Mouse (Mus musculus) myocyte (in vitro differentiated cells): ENCODE measurements around the gene Copz1. TPM values are rescaled to one million over a fixed set of nuclear protein-coding genes. Genes with fewer than 3 reads are reported as not detected.

ENCODE experiments used
- H3K27me3 ChIP-seq: one replicate; pipeline ENCODE4 v1.6.1; 2011; ENCODE audit not compliant: control insufficient read depth, insufficient read depth, insufficient read length
- H3K36me3 ChIP-seq: one replicate; pipeline ENCODE4 v1.6.1; 2011; ENCODE audit not compliant: control insufficient read depth, insufficient read depth
- H3K4me2 ChIP-seq: one replicate; pipeline ENCODE4 v1.6.1; 2011; ENCODE audit warnings: low read depth, control low read depth
- H3K4me3 ChIP-seq: one replicate; pipeline ENCODE4 v1.5.1; 2011; ENCODE audit warnings: mild to moderate bottlenecking, control low read depth, moderate library complexity
- H3K79me2 ChIP-seq: one replicate; pipeline ENCODE4 v1.6.1; 2011; ENCODE audit not compliant: control insufficient read depth, insufficient read depth
- H3ac ChIP-seq: one replicate; pipeline ENCODE4 v1.6.1; 2011; ENCODE audit not compliant: control insufficient read depth, insufficient read length
- CEBPB ChIP-seq: IDR thresholded peaks from 2 replicates; pipeline ENCODE4 v1.6.1; 2011; ENCODE audit warnings: mild to moderate bottlenecking, moderate library complexity; ENCODE audit not compliant: poor library complexity, insufficient read depth, severe bottlenecking
- E2F4 ChIP-seq: IDR thresholded peaks from one replicate; pipeline ENCODE4 v1.6.1; 2011; ENCODE audit warnings: mild to moderate bottlenecking, control low read depth, moderate library complexity; ENCODE audit not compliant: insufficient read depth
- MAX ChIP-seq: IDR thresholded peaks from one replicate; pipeline ENCODE4 v1.6.1; 2011; ENCODE audit warnings: low read depth, mild to moderate bottlenecking, control low read depth
- MYOD1 ChIP-seq, 3 experiments: IDR thresholded peaks; one replicate each; pipeline ENCODE4 v1.6.1; 2011; ENCODE audit warnings: control low read depth in 2 of 3, low read depth in 2 of 3, mild to moderate bottlenecking in 2 of 3, moderate library complexity in 1 of 3; ENCODE audit not compliant: insufficient read length in 2 of 3, control insufficient read depth in 1 of 3
- MYOG ChIP-seq, 3 experiments: IDR thresholded peaks; one replicate each; pipeline ENCODE4 v1.6.1; 2011; ENCODE audit warnings: control low read depth in 2 of 3, low read depth in 2 of 3, mild to moderate bottlenecking in 2 of 3; ENCODE audit not compliant: insufficient read length in 2 of 3, control insufficient read depth in 1 of 3, insufficient read depth in 1 of 3
- POLR2A ChIP-seq: IDR thresholded peaks from one replicate; pipeline ENCODE4 v1.6.1; 2011; ENCODE audit warnings: low read depth, mild to moderate bottlenecking, control low read depth, moderate library complexity; ENCODE audit not compliant: insufficient read length
- POLR2AphosphoS2 ChIP-seq: IDR thresholded peaks from one replicate; pipeline ENCODE4 v1.6.1; 2011; ENCODE audit warnings: low read depth, control low read depth; ENCODE audit not compliant: insufficient read length
- REST ChIP-seq: IDR thresholded peaks from one replicate; pipeline ENCODE4 v1.6.1; 2011; ENCODE audit warnings: mild to moderate bottlenecking, control low read depth, moderate library complexity; ENCODE audit not compliant: insufficient read depth, insufficient read length
- SRF ChIP-seq: IDR thresholded peaks from one replicate; pipeline ENCODE4 v1.6.1; 2011; ENCODE audit warnings: low read depth; ENCODE audit not compliant: control insufficient read depth, insufficient read length
- TCF12 ChIP-seq: IDR thresholded peaks from one replicate; pipeline ENCODE4 v1.6.1; 2011; ENCODE audit warnings: mild to moderate bottlenecking, control low read depth; ENCODE audit not compliant: poor library complexity, insufficient read depth, severe bottlenecking
- TCF3 ChIP-seq: IDR thresholded peaks from one replicate; pipeline ENCODE4 v1.6.1; 2011; ENCODE audit warnings: low read depth, control low read depth; ENCODE audit not compliant: insufficient read length
- USF1 ChIP-seq: IDR thresholded peaks from one replicate; pipeline ENCODE4 v1.6.1; 2011; ENCODE audit warnings: low read depth, mild to moderate bottlenecking, control low read depth, moderate library complexity
- polyA plus RNA-seq: library from polyadenylated mRNA; unstranded; fragments of >200 nt; fragmentation: generic; extraction: Trizol; gene quantifications from one replicate; pipeline ENCODE4 v1.2.1, GENCODE M21; 2012; ENCODE audit warnings: missing spikeins

Copz1 gene
- polyA plus RNA-seq, 1 experiment: 172 TPM

DNA sequence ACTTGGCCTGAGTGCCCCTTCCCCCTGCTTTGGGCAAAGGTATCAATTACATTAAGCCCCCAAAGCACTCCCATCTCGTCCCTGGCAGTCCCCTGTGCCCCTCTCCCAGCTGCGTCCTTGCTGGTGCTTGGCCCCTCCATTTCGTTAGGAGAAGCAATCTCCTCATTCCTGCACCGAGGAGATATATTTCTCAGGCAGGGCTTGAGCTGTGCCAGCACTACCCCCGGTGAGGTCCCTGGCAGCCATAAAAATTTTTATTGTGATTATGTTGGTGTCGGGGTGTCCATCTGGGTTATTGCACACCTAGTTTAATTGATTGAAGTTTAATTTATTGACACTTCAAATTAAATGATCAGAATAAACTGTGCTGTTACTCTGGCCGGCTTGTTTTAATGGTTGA lies 5.4 kb downstream of the Copz1 start:
- H3K27me3 ChIP-seq: no peaks in the 10 kb centered on the region

GRCm38 (mm10) chr15:103279750-103280149 lies 7.2 kb downstream of the Copz1 start:
- H3K4me3 ChIP-seq: no peak overlapping the region
- H3K36me3 ChIP-seq: no peaks in the 10 kb centered on the region
- no peak for TF ChIP-seq TCF12
- TF ChIP-seq MYOG (IDR thresholded peaks at IDR 0.05; ENCODE audit: control insufficient read depth in 1 of 3, insufficient read depth in 1 of 3, insufficient read length in 2 of 3, low read depth in 2 of 3): no peak
- no peak for TF ChIP-seq MYOD1 (IDR thresholded peaks at IDR 0.05; ENCODE audit: control insufficient read depth in 1 of 3, insufficient read length in 2 of 3, low read depth in 2 of 3)
- no peak for TF ChIP-seq MAX
- TF ChIP-seq TCF3: no peak
- no peak for TF ChIP-seq E2F4
- TF ChIP-seq USF1: no peak
- TF ChIP-seq POLR2AphosphoS2: no peak
- TF ChIP-seq CEBPB: no peak
- no peak for TF ChIP-seq SRF
- no peak for TF ChIP-seq POLR2A
- no peak for TF ChIP-seq REST
- no peak overlapping the region for H3ac ChIP-seq
- H3K27me3 ChIP-seq: no peaks in the 10 kb centered on the region
- peaks cover 73% of the 10 kb centered on the region for H3K79me2 ChIP-seq
- H3K4me2 ChIP-seq: no peak overlapping the region

More for the DNA sequence above, 5.4 kb downstream of the Copz1 start:
- Histone ChIP-seq H3K4me3 (no peak overlapping the region), H3K4me2 (no peak overlapping the region), H3K36me3 (no peaks in the 10 kb centered on the region), H3ac (no peak overlapping the region), H3K79me2 (peaks cover 74% of the 10 kb centered on the region)
- TF ChIP-seq SRF: no peak
- TF ChIP-seq REST: no peak
- TF ChIP-seq MYOG (IDR thresholded peaks at IDR 0.05; ENCODE audit: control insufficient read depth in 1 of 3, insufficient read depth in 1 of 3, insufficient read length in 2 of 3, low read depth in 2 of 3): no peak

GRCm38 (mm10) chr15:103280817-103281464 lies 8.4 kb downstream of the Copz1 start:
- Histone ChIP-seq H3K36me3 (no peaks in the 10 kb centered on the region), H3K4me3 (no peak overlapping the region), H3K27me3 (no peaks in the 10 kb centered on the region), H3K4me2 (no peak overlapping the region), H3K79me2 (peaks cover 74% of the 10 kb centered on the region), H3ac (no peak overlapping the region)
- TF ChIP-seq E2F4 (no peak), MYOD1 (IDR thresholded peaks at IDR 0.05; ENCODE audit: control insufficient read depth in 1 of 3, insufficient read length in 2 of 3, low read depth in 2 of 3) (no peak), TCF3 (no peak), CEBPB (no peak)

DNA sequence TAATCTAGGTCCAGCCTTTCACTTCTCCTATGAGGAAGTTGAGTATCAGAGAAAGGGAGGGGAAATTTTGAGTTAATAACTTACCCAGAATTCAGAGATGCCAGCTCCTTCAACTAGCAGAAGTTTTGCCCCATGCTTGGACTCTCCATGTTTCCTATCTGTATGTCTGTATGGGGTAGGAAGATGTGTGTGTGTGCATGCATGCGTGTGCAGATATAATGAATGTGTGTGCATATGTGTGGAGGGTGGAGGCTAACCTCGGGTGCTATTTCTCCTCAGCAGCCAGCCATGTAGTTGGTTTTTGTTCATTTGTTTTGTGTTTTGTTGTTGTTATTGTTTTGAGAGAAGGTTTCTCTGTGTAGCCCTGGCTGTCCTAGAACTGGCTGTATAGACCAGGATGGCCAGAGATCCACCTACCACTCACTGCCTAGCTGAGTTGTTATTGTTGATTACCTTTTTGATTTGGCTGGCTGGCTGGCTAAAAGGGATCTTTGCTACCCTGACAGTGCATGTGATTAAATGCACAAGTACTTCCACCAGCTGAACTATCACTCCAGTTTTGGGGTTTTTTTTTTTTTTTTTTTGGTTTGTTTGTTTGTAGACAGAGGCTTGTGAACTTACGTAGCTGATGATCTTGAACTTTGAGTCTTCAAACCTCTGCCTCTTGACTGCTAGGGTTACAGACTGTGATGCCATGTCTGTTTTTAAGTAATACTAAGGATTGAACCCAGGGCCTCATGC lies 9.1 kb downstream of the Copz1 start:
- Histone ChIP-seq H3K27me3 (no peaks in the 10 kb centered on the region), H3K79me2 (peaks cover 81% of the 10 kb centered on the region), H3K4me3 (no peak overlapping the region), H3K4me2 (no peak overlapping the region), H3K36me3 (no peaks in the 10 kb centered on the region), H3ac (no peak overlapping the region)
- TF ChIP-seq CEBPB: no peak
- no peak for TF ChIP-seq MAX
- no peak for TF ChIP-seq SRF
- TF ChIP-seq E2F4: no peak
- TF ChIP-seq POLR2A: no peak
- no peak for TF ChIP-seq TCF3
- TF ChIP-seq REST: no peak
- TF ChIP-seq USF1: no peak
- no peak for TF ChIP-seq MYOG (IDR thresholded peaks at IDR 0.05; ENCODE audit: control insufficient read depth in 1 of 3, insufficient read depth in 1 of 3, insufficient read length in 2 of 3, low read depth in 2 of 3)
- no peak for TF ChIP-seq TCF12
- no peak for TF ChIP-seq POLR2AphosphoS2
- TF ChIP-seq MYOD1 (IDR thresholded peaks at IDR 0.05; ENCODE audit: control insufficient read depth in 1 of 3, insufficient read length in 2 of 3, low read depth in 2 of 3): no peak

DNA sequence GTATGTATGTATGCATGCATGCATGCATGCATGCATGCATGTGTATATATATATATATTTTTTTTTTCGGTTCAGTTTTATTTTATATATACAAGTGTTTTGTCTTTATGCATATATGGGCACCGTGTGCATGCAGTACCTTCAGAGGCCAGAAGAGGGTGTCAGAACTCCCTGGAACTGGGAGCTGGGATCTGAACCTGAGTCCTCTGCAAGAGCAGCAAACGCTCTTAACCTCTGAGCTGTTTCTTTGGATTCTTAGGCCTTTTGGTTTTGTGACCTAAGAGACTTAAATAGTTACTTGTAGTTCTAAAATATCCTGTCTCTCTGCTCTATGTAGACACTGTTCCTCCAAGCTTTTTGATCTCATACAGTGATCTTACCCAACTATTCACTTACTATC lies 11.6 kb downstream of the Copz1 start:
- peaks cover 78% of the 10 kb centered on the region for H3K79me2 ChIP-seq
- TF ChIP-seq CEBPB (no peak), E2F4 (no peak), TCF12 (no peak), REST (no peak), MYOD1 (IDR thresholded peaks at IDR 0.05; ENCODE audit: control insufficient read depth in 1 of 3, insufficient read length in 2 of 3, low read depth in 2 of 3) (no peak), MAX (no peak), USF1 (no peak), SRF (no peak), TCF3 (no peak), MYOG (IDR thresholded peaks at IDR 0.05; ENCODE audit: control insufficient read depth in 1 of 3, insufficient read depth in 1 of 3, insufficient read length in 2 of 3, low read depth in 2 of 3) (no peak), POLR2AphosphoS2 (no peak), POLR2A (no peak)
- peaks cover 3% of the 10 kb centered on the region for H3K36me3 ChIP-seq
- no peak overlapping the region for H3K4me2 ChIP-seq
- no peak overlapping the region for H3ac ChIP-seq
- no peak overlapping the region for H3K4me3 ChIP-seq
- H3K27me3 ChIP-seq: no peaks in the 10 kb centered on the region
